Mouse (Mus musculus) heart, adult 2 months (tissue): ENCODE measurements at regions not wholly inside any gene's neighbourhood (a gene's known extent, or its start where the extent isn't known, plus 50 kb on each side); places are given as distances from the start of the nearest gene placed in this dataset.

ENCODE experiments used
- DNase-seq, 2 experiments: peaks; one replicate each; pipeline ENCODE4 v3.0.0; 2021
- H3K27ac ChIP-seq: fragments of 200-600 bp; 2 replicates; pipeline ENCODE4 v1.8.1; 2022
- H3K27me3 ChIP-seq: fragments of 200-500 bp; 2 replicates; pipeline ENCODE4 v1.6.1; 2012; ENCODE audit warnings: mild to moderate bottlenecking, low read length, inconsistent platforms, mixed read lengths; ENCODE audit not compliant: control insufficient read depth, insufficient read depth
- H3K36me3 ChIP-seq: fragments of 200-500 bp; 2 replicates; pipeline ENCODE4 v1.6.1; 2012; ENCODE audit warnings: low read length, inconsistent platforms; ENCODE audit not compliant: control insufficient read depth, insufficient read depth
- H3K4me1 ChIP-seq: fragments of 200-500 bp; 2 replicates; pipeline ENCODE4 v1.6.1; 2011; ENCODE audit warnings: low read length; ENCODE audit not compliant: control insufficient read depth, insufficient read depth
- H3K4me3 ChIP-seq: fragments of 200-600 bp; 2 replicates; pipeline ENCODE4 v1.8.1; 2022
- H3K79me2 ChIP-seq: fragments of 200-500 bp; replicated peaks from 2 replicates; pipeline ENCODE4 v1.6.1; 2012; ENCODE audit warnings: mild to moderate bottlenecking, inconsistent platforms, low read length, moderate library complexity, mixed read lengths; ENCODE audit not compliant: control insufficient read depth, insufficient read depth
- H3K9ac ChIP-seq: fragments of 200-500 bp; 2 replicates; pipeline ENCODE4 v1.6.1; 2012; ENCODE audit warnings: low read depth, mild to moderate bottlenecking, control low read depth, inconsistent platforms, low read length, mixed read lengths
- CTCF ChIP-seq: fragments of 200-600 bp; IDR thresholded peaks from 2 replicates; pipeline ENCODE4 v1.8.1; 2022; ENCODE audit warnings: antibody characterized with exemption, mild to moderate bottlenecking, moderate library complexity
- EP300 ChIP-seq: fragments of 200-500 bp; IDR thresholded peaks from 2 replicates; pipeline ENCODE4 v1.6.1; 2011; ENCODE audit warnings: low read depth, low read length, control low read depth; ENCODE audit not compliant: insufficient read depth
- POLR2A ChIP-seq: fragments of 200-500 bp; IDR thresholded peaks from 2 replicates; pipeline ENCODE4 v1.6.1; 2011; ENCODE audit warnings: mild to moderate bottlenecking, low read depth, low read length, control low read depth; ENCODE audit not compliant: insufficient read depth
- whole genome bisulfite sequencing: fragments of 180-500 bp; shearing (Covaris S2); methylation state at CpG from one replicate; pipeline ENCODE4 v1.1.7; 2018; 5-methylcytosine and 5-hydroxymethylcytosine counted together
- intact Hi-C: fragments of 180-260 bp; cut with DNase I; formaldehyde crosslinking; loops from one replicate; pipeline ENCODE4 v1.15.1; 2025

DNA sequence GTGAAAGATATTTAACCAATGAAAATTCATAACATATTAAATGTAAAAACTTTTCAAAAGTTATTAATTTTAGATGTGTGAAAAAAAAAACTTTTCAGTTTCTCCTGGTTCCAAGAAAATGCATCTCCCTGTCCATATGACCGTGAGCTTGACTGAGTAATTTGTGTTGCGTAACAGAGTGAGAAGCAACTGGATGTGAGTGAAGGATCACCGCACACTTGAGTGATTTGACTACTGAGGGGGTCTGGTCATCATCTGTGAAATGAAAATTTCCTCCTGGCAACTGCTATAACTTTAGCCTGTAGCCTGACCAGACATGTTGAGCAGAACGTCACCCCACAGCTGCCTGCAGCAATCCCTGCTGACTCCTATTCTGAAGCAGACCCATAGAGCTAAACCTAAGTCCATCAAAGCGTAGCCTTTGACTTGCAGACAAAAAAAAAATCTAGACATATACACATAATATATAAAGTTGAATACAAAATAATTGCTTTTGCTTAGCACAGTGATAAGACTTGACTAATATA lies 461.2 kb downstream of the Brinp3 start:
- Histone ChIP-seq H3K27me3 (no peaks in the 10 kb centered on the region), H3K79me2 (no peaks in the 10 kb centered on the region), H3K4me3 (no peak overlapping the region), H3K4me1 (no peaks in the 10 kb centered on the region), H3K9ac (no peak overlapping the region), H3K27ac (no peak overlapping the region), H3K36me3 (no peaks in the 10 kb centered on the region)
- no peak for TF ChIP-seq CTCF
- no peak for TF ChIP-seq EP300
- TF ChIP-seq POLR2A = no peak
- intact Hi-C loops = no loop called here
- no peak for DNase-seq
- WGBS = 74% methylated on average over 5 of the region's 5 CpGs

DNA sequence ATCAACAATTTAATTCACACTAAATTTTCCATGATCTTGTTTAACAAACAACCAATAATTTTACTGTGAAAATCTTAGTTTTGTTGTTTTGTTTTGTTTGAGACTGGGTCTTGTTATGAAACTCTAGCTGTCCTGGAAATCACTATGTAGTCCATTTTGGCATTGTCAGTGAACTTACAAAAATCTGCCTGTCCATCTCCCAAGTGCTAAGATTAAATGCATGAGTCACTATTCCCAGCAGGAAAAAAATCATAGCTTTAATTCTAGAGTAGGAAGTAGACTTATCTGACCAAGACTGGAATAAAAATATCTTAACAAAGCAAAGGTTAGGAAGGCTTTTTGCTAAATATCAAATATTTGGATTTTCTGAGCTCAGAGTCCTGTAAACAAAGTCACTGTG lies 461.8 kb downstream of the Brinp3 start:
- Histone ChIP-seq H3K27ac (no peak overlapping the region), H3K79me2 (no peaks in the 10 kb centered on the region), H3K27me3 (no peaks in the 10 kb centered on the region), H3K4me1 (no peaks in the 10 kb centered on the region), H3K9ac (no peak overlapping the region), H3K4me3 (no peak overlapping the region), H3K36me3 (no peaks in the 10 kb centered on the region)
- no peak for TF ChIP-seq POLR2A
- TF ChIP-seq CTCF = no peak
- no peak for TF ChIP-seq EP300
- DNase-seq = no peak
- intact Hi-C loops = no loop called here

DNA sequence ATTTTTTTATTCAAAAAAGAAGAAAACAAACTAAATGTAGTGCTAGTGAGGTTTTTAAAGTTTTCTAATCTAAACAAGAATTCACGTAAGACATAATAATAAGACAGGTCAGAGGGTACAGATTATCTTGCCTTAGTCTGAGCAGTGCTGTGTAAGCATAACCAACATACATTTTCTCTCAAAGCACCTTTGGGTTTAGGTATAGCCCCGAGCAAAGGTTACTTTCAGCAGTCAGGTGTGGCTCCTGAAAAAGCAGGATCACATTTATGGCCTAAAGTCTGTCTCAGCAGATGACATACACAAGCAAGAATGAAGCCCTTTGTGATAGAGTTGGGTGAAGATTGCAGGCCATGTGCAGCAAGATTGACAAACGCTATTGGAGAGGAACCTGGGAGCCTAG lies 465.9 kb downstream of the Brinp3 start:
- intact Hi-C loops = no loop called here
- WGBS = 65% methylated on average over 3 of the region's 3 CpGs

DNA sequence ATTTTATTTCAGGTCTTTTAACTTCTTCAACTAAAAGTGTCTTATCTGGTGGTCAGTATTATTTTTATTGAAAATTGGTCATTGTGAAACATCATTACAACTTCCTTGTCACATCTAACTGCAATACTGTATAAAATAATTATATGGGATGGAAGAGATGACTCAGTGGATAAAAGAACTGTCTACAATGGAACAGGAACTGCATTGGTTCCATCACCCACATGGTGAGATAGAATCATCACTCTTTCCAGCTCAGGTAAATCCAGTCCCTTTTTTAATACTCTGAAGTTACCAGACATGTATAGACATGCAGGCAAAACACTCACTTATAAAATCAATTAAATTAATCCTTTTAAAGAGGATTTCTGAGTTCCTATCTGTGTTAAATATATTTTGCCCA lies 473.0 kb downstream of the Brinp3 start:
- no peak overlapping the region for H3K4me3 ChIP-seq
- H3K79me2 ChIP-seq = no peaks in the 10 kb centered on the region
- DNase-seq = no peak
- H3K9ac ChIP-seq = no peak overlapping the region
- no peak overlapping the region for H3K27ac ChIP-seq
- no peaks in the 10 kb centered on the region for H3K4me1 ChIP-seq
- intact Hi-C loops = no loop called here
- H3K27me3 ChIP-seq = no peaks in the 10 kb centered on the region
- TF ChIP-seq POLR2A (no peak), EP300 (no peak), CTCF (no peak)
- no peaks in the 10 kb centered on the region for H3K36me3 ChIP-seq

More for the DNA sequence above, 465.9 kb downstream of the Brinp3 start:
- Histone ChIP-seq H3K4me3 (no peak overlapping the region), H3K36me3 (no peaks in the 10 kb centered on the region), H3K4me1 (no peaks in the 10 kb centered on the region), H3K27me3 (no peaks in the 10 kb centered on the region), H3K27ac (no peak overlapping the region), H3K79me2 (no peaks in the 10 kb centered on the region), H3K9ac (no peak overlapping the region)
- TF ChIP-seq EP300 (no peak), CTCF (no peak), POLR2A (no peak)
- no peak for DNase-seq

DNA sequence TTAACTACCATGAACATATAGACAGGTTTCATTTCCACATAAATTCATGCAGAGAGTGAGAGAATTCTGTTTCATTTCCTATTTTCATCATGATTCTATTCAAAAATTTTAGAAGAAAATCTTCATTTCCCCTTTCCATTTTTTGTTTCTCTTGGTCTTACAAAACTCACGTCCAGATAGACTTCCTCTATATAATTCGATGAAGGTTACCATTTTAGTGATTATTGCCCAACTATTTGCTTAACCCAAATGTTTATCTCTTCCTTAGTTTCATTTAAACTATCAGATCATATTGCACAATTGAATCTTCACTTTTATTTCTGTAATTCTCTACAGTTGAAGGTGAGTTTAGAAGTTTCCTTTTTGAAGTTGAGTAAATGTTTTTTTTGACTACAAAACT lies 473.4 kb downstream of the Brinp3 start:
- no peak overlapping the region for H3K9ac ChIP-seq
- no peaks in the 10 kb centered on the region for H3K79me2 ChIP-seq
- TF ChIP-seq CTCF = no peak
- no peak for TF ChIP-seq EP300
- no peak for TF ChIP-seq POLR2A
- H3K27me3 ChIP-seq = no peaks in the 10 kb centered on the region
- no peaks in the 10 kb centered on the region for H3K36me3 ChIP-seq
- WGBS = 59% methylated on average over 2 of the region's 2 CpGs
- intact Hi-C loops = no loop called here
- no peaks in the 10 kb centered on the region for H3K4me1 ChIP-seq
- no peak for DNase-seq
- no peak overlapping the region for H3K27ac ChIP-seq
- H3K4me3 ChIP-seq = no peak overlapping the region

DNA sequence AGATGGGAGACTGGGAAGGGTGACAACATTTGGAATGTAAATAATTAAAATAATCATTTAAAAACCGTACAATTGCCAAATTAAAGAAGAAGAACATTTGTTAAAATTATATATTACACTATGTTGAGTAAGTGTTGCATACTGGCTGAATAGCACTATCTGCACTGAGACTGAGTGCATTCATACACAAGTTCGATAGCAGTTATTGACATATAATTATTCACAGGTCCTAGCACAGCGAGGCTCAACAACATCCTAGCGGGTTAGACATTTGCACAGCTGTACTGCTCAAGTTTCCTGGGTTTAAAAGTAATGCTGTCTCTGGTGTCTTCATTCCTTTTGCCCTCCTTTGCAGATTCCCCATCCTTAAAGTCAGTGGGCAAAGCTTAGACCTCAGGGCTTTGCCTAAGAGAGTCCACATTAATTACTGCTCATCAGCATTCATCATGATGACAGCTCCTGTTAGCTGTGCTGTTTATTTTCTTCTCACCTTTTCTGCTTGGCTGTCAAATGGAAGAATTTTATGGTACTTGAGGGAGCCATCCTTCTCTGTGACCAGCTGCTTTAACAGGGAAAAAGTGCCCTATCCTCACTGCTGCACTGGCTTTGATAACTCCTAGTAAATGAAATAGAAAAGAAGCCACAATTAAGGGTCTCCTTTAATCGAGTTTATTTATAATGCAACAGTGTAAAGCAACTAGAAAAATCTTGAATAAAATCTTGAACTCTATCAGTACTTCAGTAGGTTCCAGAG lies 489.1 kb downstream of the Brinp3 start:
- no peak overlapping the region for H3K4me3 ChIP-seq
- H3K4me1 ChIP-seq = no peaks in the 10 kb centered on the region
- no peaks in the 10 kb centered on the region for H3K36me3 ChIP-seq
- WGBS = 71% methylated on average over 5 of the region's 5 CpGs
- DNase-seq = no peak
- no peaks in the 10 kb centered on the region for H3K27me3 ChIP-seq
- no peak overlapping the region for H3K9ac ChIP-seq
- TF ChIP-seq EP300 (no peak), CTCF (no peak), POLR2A (no peak)
- no peak overlapping the region for H3K27ac ChIP-seq
- no peaks in the 10 kb centered on the region for H3K79me2 ChIP-seq
- intact Hi-C loops = no loop called here
